Mouse (Mus musculus): ENCODE measurements around the gene Cfap46. TPM values are rescaled to one million over a fixed set of nuclear protein-coding genes. Genes with fewer than 3 reads are reported as not detected.
A peak's percentile ranks its signal among the peaks of the same experiment; 100 is the strongest.

Gene Cfap46
- polyA plus RNA-seq, 1 experiment from 2014 or later = 0.21 TPM

DNA sequence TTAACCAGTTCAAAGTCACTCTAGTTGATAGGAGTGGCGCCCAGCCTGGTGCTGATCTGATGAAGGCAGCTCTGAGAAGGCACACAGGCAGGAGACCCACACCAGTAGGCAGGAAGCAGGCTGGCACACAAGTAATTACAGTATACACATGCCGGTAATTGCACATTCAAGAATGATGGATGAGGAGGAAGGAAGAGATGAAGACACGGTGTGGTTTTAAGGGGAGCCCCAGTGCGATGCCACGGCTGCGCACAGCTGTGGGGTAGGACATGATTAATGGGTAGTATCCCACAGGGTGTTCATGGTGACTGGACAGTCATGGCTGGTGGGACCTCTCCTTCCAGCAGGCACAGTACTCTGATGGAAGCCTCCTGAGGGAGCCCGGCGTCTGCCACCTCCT lies 117.1 kb downstream of the Cfap46 start:
- WGBS = 57% methylated on average over 8 of the region's 8 CpGs
- Histone ChIP-seq H3K4me3 (replicated peaks) (no peak overlapping the region), H3K27ac (no peak overlapping the region), H3K4me1 (no peaks in the 10 kb centered on the region), H3K36me3 (0 out of 2 replicates have a peak, but pooled peaks cover 4% of the 10 kb centered on the region), H3K9ac (no peak overlapping the region), H3K4me2 (no peak overlapping the region), H3K9me3 (replicated peaks) (no peaks in the 10 kb centered on the region), H3K27me3 (no peaks in the 10 kb centered on the region)
- ATAC-seq (replicated peaks; ENCODE audit: low FRiP score) = no peak

DNA sequence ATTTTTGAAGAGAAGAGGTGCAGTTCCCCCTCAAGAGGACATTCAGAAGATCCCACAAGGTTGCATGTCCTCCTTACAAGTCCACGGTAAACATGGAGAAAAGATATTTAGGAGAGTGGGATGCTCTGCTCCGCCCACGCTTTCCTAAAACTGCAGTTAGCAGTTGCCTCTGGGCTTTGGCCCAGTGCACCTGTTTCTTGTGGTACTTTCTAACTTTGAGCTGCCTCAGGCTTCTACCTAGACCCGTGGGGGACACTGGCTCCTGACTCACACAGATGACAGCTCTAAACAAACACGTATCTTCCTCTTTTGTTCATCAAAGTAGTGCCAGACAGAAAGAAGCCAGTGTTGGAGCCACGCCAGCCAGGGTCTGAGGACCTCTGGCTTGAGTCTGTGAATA lies 117.6 kb downstream of the Cfap46 start:
- ATAC-seq (replicated peaks; ENCODE audit: low FRiP score) = no peak
- no peak overlapping the region for H3K4me3 ChIP-seq (replicated peaks)
- no peaks in the 10 kb centered on the region for H3K27me3 ChIP-seq
- H3K36me3 ChIP-seq = 0 out of 2 replicates have a peak, but pooled peaks cover 4% of the 10 kb centered on the region
- no peak overlapping the region for H3K27ac ChIP-seq
- H3K9me3 ChIP-seq (replicated peaks) = no peaks in the 10 kb centered on the region
- WGBS = 76% methylated on average over 6 of the region's 6 CpGs
- no peak overlapping the region for H3K9ac ChIP-seq
- H3K4me2 ChIP-seq = no peak overlapping the region
- no peaks in the 10 kb centered on the region for H3K4me1 ChIP-seq

DNA sequence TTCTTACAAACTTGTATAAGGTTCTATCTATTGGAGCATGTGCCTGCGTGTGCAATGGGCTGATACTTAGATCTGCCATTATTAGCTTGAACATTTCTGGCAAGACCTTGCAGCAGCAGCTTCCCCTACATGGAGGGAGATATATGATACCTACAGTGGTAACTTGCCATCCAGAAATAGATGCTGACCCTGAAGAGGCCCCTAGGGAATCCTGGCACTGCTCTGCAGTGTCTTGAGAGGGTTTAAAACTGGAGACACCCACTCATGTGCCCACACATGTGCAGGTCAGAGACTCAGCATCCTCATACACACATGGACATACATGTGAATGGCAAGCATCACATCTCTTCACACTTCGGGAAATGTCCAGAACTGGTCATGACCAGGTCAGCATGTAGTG lies 119.5 kb downstream of the Cfap46 start:
- H3K27me3 ChIP-seq = no peaks in the 10 kb centered on the region
- ATAC-seq (replicated peaks; ENCODE audit: low FRiP score) = no peak
- WGBS = 88% methylated on average over 2 of the region's 2 CpGs

DNA sequence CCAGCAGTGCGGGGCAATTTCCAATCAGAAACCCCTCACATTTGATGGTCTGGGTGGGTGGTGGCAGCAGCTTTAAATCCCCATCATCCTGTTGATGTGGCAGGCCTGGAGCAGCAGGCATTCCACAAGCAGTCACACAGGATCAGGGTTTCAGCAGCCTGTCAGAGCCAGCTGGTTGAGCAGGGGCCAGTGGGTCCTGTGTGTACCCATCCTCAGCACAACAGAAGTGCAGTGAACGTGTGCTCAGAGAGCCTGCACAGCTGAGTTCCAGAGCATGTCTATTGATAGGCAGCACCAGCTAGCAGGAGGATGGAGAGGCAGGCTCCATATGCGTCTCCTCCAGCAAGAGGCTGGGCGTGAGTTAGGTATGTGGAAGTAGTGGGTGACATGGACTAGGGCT lies 120.2 kb downstream of the Cfap46 start:
- Histone ChIP-seq H3K4me1 (no peaks in the 10 kb centered on the region), H3K36me3 (peaks cover 14% of the 10 kb centered on the region), H3K4me2 (no peak overlapping the region), H3K27me3 (no peaks in the 10 kb centered on the region), H3K9me3 (replicated peaks) (no peaks in the 10 kb centered on the region), H3K27ac (no peak overlapping the region), H3K9ac (no peak overlapping the region), H3K4me3 (replicated peaks) (no peak overlapping the region)
- no peak for ATAC-seq (replicated peaks; ENCODE audit: low FRiP score)
- 86% methylated on average over 4 of the region's 4 CpGs for WGBS

More for the DNA sequence above, 119.5 kb downstream of the Cfap46 start:
- H3K4me3 ChIP-seq (replicated peaks) = no peak overlapping the region
- H3K9me3 ChIP-seq (replicated peaks) = no peaks in the 10 kb centered on the region
- peaks cover 10% of the 10 kb centered on the region for H3K36me3 ChIP-seq
- no peak overlapping the region for H3K4me2 ChIP-seq
- no peaks in the 10 kb centered on the region for H3K4me1 ChIP-seq
- no peak overlapping the region for H3K27ac ChIP-seq
- no peak overlapping the region for H3K9ac ChIP-seq

DNA sequence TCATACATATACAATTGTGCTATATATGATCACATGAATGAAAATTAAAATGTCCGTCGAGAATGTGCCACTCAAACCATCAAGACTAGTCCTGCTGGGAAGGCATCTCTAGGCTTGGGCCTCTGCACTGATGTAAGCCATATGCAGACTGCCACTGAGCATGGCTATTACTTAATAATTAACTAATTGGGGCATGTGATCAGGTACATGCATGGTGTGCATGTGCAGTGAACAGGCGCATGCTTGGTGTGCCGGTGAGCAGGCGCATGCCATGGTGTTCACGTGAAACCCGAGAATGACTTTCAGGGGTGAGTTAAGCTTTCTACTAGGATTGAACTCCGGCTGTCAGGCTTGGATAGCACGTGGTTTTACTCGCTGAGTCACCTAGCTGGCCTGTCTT lies 124.0 kb downstream of the Cfap46 start:
- H3K9me3 ChIP-seq (replicated peaks) = no peaks in the 10 kb centered on the region
- no peak overlapping the region for H3K27ac ChIP-seq
- WGBS = 84% methylated on average over 10 of the region's 10 CpGs
- no peak overlapping the region for H3K4me2 ChIP-seq
- 0 out of 2 replicates have a peak, but pooled peaks cover 7% of the 10 kb centered on the region for H3K4me1 ChIP-seq
- no peak overlapping the region for H3K9ac ChIP-seq
- H3K4me3 ChIP-seq (replicated peaks) = no peak overlapping the region
- 0 out of 2 replicates have a peak, but pooled peaks have one; percentile 52 for ATAC-seq (replicated peaks; ENCODE audit: low FRiP score)
- H3K27me3 ChIP-seq = no peaks in the 10 kb centered on the region
- H3K36me3 ChIP-seq = peaks cover 11% of the 10 kb centered on the region

DNA sequence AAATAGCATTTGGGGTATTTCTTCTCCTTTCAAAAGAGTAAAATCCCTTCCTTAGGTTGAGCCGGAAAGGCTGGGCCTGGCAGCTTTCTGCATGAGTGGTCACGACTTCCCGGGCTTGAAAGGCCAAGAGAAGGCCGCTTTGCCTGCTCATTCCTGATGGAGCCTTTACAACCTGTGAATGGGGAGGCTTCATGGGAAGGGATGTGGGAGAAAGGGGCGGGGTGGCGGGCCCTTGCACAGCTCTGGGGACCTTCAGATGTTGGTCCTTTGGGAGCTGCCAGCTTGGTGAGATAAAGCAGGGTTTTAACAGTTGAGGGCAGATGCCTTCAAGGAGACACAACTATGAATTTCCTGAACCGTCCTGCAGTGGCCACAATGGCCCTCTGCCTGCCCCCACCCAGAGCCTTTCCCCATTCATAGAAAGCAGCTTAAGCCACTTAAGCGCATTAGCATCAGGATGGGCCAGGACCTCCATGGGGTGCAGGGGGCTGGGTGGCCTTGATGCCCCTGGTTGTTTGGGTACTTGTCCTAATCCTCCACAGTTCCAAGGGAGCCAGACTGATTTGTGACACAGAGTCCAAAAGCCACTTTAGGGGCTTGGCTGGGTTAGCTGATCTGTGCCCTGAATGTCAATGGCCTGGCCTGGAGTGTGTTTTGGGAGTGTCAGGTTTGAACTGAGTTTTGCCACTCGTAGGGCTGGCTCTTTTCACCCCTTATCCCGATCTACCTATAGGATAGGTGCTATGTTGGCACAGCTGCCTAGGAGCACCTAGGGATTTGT lies 126.7 kb downstream of the Cfap46 start:
- WGBS = 27% methylated on average over 10 of the region's 10 CpGs
- Histone ChIP-seq H3K27me3 (no peaks in the 10 kb centered on the region), H3K4me1 (0 out of 2 replicates have a peak, but pooled peaks cover 7% of the 10 kb centered on the region), H3K9me3 (replicated peaks) (no peaks in the 10 kb centered on the region), H3K27ac (no peak overlapping the region), H3K4me3 (replicated peaks) (no peak overlapping the region), H3K4me2 (no peak overlapping the region), H3K36me3 (peaks cover 11% of the 10 kb centered on the region), H3K9ac (no peak overlapping the region)
- no peak for ATAC-seq (replicated peaks; ENCODE audit: low FRiP score)

DNA sequence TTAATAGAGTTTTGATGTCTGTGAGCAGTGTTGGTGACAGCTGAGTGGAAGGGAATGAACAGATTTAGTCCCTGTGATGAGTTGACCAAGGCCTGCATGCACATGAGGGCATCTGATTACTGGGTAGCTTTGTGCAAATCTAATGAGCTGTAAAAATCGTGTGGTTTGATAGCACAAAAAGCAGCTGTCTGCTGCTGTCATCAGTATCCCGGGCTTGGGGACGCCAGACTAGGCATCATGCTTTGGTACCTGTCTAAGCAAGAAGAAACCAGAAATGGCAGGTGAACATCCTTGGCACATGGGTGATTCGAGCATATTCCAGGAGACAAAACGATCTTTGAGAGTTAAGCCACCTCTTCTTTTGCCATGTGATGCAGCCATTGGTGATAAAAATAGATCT lies 127.3 kb downstream of the Cfap46 start:
- Histone ChIP-seq H3K36me3 (peaks cover 11% of the 10 kb centered on the region), H3K9me3 (replicated peaks) (no peaks in the 10 kb centered on the region), H3K4me2 (no peak overlapping the region), H3K9ac (no peak overlapping the region), H3K4me3 (replicated peaks) (no peak overlapping the region), H3K4me1 (0 out of 2 replicates have a peak, but pooled peaks cover 7% of the 10 kb centered on the region), H3K27me3 (no peaks in the 10 kb centered on the region), H3K27ac (no peak overlapping the region)
- ATAC-seq (replicated peaks; ENCODE audit: low FRiP score) = no peak
- 44% methylated on average over 5 of the region's 5 CpGs for whole genome bisulfite sequencing

DNA sequence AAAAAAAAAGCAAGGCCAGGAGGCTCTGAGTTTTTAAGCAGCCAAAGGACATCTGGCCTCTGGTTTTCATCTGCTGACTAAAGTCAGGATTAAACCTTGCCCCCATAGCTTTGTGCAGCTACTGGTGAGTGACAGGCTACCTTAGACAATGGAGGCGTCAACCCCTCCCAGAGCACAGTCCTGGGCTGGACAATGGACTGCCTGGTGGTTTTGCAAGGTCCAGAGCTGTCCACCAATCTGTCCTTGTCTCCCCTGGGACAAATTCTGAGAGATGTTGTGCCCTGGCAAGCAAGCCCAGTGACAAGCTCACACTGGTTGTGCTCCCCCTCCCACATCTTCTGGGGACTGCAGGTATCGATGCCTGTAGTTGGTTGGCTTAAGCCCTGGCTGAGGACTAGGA lies 132.1 kb downstream of the Cfap46 start:
- Histone ChIP-seq H3K27ac (no peak overlapping the region), H3K27me3 (no peaks in the 10 kb centered on the region), H3K4me1 (0 out of 2 replicates have a peak, but pooled peaks cover 5% of the 10 kb centered on the region), H3K4me2 (no peak overlapping the region), H3K9ac (no peak overlapping the region), H3K36me3 (no peaks in the 10 kb centered on the region), H3K9me3 (replicated peaks) (no peaks in the 10 kb centered on the region), H3K4me3 (replicated peaks) (no peak overlapping the region)
- no peak for ATAC-seq (replicated peaks; ENCODE audit: low FRiP score)
- WGBS = 94% methylated on average over 2 of the region's 2 CpGs

Other genes starting within 250 kb of the Cfap46 start
- not detected in 2 replicates for gene Nkx6-2, start 101.0 kb downstream of the Cfap46 start, polyA plus RNA-seq (2015; fragmentation: Nextera tagmentation; extraction: Ambion mirVana)
- 0.67 and 2.5 TPM in 2 replicates for gene Adgra1, start 150.4 kb upstream of the Cfap46 start, polyA plus RNA-seq (2015; fragmentation: Nextera tagmentation; extraction: Ambion mirVana)
- gene Kndc1, start 210.9 kb upstream of the Cfap46 start, polyA plus RNA-seq (2015; fragmentation: Nextera tagmentation; extraction: Ambion mirVana) = 0.19 and 0.26 TPM in 2 replicates